Mouse (Mus musculus) adrenal gland, postnatal 4 days (tissue): ENCODE measurements around the gene Dclk3. TPM values are rescaled to one million over a fixed set of nuclear protein-coding genes. Genes with fewer than 3 reads are reported as not detected.

Source experiments
- total RNA-seq, 2 experiments: library from RNA; stranded (reverse); gene quantifications; 2 replicates each; pipeline ENCODE4 v1.2.3; 2021

Dclk3 gene
- total RNA-seq, 2 experiments from 2014 or later = 1.5 to 3.4 TPM

Other genes with a start within 250 kb of the Dclk3 start
- gene Mlh1, start 167.3 kb upstream of the Dclk3 start, total RNA-seq = 10 to 100 TPM; 49.0 to 49.7 TPM
- 10 to 100 TPM; 52.5 to 53.2 TPM for gene Epm2aip1, start 167.2 kb upstream of the Dclk3 start, total RNA-seq
- gene Trank1, start 127.3 kb upstream of the Dclk3 start, total RNA-seq = 10 to 100 TPM; 68.3 to 68.7 TPM